Mouse (Mus musculus) CD4-positive, CD25-positive, alpha-beta regulatory T cell, adult 4 months (primary cell): ENCODE data around the gene Srgap1. TPM values are rescaled to one million over a fixed set of nuclear protein-coding genes. Genes with fewer than 3 reads are reported as not detected.

Source experiments
- ATAC-seq: one replicate; pipeline ENCODE4 v1.8.0; 2017
- polyA plus RNA-seq, 2 experiments: library from polyadenylated mRNA; unstranded; fragments of 100-300 nt; shearing (Covaris generic); gene quantifications; one replicate each; pipeline ENCODE4 v1.2.1; 2017

Srgap1 gene
- polyA plus RNA-seq, result under 1 TPM in 1 of 2 experiments, not detected in 1; 0.39 TPM

GRCm38 (mm10) chr10:122046904-122047726 lies at the start of gene Srgap1:
TSS of gene Srgap1 (minus strand) at chr10:122047315.
- ATAC-seq, result peak; percentile 13

DNA sequence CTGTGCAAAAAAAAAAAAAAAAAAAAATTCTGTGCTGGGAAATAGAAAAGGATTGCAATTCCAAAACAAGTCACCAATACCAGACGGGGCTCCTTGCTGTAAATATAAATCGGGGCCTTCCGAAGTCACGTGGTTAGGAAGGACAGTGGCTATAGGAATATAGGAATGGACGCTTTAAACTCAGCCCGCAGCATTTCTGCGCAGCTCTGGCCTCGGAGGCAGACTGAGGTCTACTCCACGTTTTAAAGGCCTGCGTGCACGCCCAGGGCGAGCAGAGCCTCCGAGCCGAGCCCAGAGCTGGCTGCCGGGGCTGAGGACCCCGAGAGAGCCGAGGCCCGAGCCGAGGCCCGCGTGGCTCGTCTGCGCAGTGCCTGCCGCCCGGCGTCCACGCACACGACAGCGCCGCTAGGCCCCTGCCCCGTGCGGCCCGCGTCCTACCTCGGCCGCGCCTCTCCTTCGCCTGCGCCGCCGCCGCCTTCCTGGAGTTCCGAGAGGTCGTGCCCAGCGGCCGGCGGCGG lies 49.4 kb upstream of the Srgap1 start:
- ATAC-seq, result no peak

- no peak for ATAC-seq
Measured at GRCm38 (mm10) chr10:122090472-122090871, 43.4 kb upstream of the Srgap1 start.

GRCm38 (mm10) chr10:122081352-122081751 lies 34.2 kb upstream of the Srgap1 start:
- no peak for ATAC-seq

DNA sequence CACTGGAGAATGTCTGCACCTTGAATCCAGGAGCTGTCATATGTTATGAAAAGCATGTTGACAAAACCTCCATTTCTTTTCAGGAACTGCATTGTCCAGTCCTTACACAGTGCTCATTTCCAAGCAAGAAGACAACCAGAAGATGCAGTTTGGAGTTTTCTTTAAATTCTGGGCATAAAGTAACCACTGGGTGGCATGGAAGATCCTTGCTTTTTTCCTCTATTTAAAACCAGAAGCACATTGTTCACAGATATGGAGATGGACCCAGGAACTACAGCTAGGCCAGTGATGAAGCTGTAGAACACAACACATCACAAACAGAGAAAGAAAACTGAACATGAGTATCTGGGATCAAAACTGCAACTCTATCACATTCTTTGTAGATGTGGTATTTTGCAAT lies 22.0 kb upstream of the Srgap1 start:
- ATAC-seq, result no peak

DNA sequence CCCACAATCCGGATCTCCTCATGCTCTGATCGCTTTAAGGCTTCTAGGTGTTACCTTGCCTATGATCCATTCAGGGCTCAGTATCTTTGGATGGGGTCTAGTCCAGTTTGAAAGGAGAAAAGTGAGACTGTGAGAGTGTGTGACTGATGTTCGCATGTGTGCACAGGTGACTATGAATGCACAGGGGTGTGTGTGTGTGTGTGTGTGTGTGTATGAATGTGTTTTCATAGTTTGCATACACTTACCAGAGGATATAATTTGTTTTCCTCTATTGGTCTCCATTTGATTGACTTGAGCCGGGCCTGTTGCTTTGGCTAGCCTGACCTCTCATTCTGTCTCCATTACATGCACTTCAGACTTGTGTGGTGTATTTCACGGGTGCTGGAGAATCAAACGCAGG lies 8.7 kb upstream of the Srgap1 start:
- no peak for ATAC-seq

DNA sequence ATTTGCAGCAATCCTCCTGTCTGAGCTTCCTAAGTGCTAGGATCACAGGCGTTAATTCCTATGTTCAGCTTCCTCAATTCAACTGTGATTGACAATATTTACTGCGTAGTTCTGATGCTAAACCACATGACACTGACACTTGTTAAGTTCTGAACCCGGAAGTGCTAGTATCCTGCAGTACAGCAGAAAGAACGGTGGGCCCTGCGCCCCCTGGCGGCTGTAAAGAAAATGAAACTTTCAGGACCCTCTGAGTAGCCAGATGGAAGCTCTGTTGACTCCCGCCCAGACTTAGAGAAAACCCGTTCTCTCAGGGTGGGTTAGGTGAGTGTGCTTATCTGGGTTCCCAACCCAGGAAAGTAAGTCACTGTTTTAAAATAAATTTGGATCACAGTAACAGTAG lies 7.4 kb upstream of the Srgap1 start:
- peak; percentile 71 for ATAC-seq

DNA sequence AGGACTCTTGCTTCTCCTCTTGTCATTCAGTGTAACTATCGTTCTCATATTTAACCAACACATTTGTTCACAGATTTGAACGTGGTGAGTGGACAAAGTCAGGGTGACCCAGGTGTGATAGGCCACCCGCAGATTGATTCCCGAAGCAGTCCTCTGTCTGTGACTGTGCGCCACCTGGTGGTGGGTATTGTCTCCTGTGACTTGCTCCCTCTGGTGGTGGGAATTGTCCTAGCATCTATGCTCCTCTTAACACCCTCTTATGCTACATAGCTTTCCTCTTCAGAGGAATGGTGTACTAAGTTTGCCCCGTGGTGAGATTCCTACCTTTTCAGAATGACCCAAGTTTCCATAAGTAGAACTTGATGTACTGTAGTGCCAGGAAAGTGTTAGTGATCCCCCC lies 4.7 kb upstream of the Srgap1 start:
- peak; percentile 77 for ATAC-seq

- peak; percentile 59 for ATAC-seq
Measured at GRCm38 (mm10) chr10:122047727-122048365, 731 bp upstream of the Srgap1 start.

- ATAC-seq, result no peak
Measured at GRCm38 (mm10) chr10:122046511-122046903, 608 bp downstream of the Srgap1 start.

GRCm38 (mm10) chr10:122045946-122046345 lies 1.2 kb downstream of the Srgap1 start:
- ATAC-seq, result no peak

- ATAC-seq, result no peak
Measured at GRCm38 (mm10) chr10:122044926-122045325, 2.2 kb downstream of the Srgap1 start.

- ATAC-seq, result no peak
Measured at GRCm38 (mm10) chr10:122040372-122040771, 6.7 kb downstream of the Srgap1 start.

- ATAC-seq, result no peak
Measured at GRCm38 (mm10) chr10:122039566-122039965, 7.5 kb downstream of the Srgap1 start.

- peak; percentile 77 for ATAC-seq
Measured at GRCm38 (mm10) chr10:122038554-122038953, 8.6 kb downstream of the Srgap1 start.

DNA sequence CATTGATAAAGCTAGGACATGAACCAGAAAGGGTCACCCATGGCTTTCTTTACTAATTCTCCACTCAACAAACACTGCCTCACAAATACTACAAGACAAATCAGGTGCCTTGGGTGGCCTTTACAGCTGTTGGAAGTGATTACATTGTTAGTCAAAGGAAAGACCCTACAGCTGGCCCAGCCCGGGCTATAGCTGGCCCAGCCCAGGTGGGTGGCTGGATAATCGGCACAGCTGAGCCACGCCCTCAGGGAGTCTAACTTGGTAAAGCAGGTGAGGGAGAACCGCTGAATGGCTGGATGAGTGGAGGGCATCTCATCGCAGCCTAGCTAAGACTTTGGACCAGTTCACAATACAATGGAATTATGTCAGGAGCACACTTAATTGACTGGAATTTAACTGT lies 13.8 kb downstream of the Srgap1 start:
- no peak for ATAC-seq

GRCm38 (mm10) chr10:122030420-122030819 lies 16.7 kb downstream of the Srgap1 start:
- ATAC-seq, result no peak

- ATAC-seq, result peak; percentile 39
Measured at GRCm38 (mm10) chr10:122029738-122030137, 17.4 kb downstream of the Srgap1 start.

DNA sequence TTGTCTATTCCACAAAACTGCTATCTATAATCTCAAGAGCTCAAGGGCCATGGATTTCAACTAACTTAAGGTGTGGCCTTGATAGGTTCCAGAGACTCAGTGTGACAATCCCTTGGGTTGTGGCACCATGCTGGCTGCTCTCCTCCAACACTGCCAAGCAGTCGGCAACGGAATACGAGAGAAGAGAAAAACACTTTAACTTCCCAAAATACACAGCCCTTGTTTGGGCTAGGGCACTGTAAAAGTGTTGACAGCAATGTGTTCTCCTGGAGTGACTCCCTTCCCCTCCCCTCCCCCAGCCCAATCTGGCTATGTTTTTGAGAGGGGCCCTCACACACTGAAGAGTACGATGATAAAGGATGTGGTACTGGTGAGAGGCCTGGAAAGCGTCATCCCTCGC lies 21.9 kb downstream of the Srgap1 start:
- no peak for ATAC-seq

GRCm38 (mm10) chr10:122020906-122021305 lies 26.2 kb downstream of the Srgap1 start:
- no peak for ATAC-seq

DNA sequence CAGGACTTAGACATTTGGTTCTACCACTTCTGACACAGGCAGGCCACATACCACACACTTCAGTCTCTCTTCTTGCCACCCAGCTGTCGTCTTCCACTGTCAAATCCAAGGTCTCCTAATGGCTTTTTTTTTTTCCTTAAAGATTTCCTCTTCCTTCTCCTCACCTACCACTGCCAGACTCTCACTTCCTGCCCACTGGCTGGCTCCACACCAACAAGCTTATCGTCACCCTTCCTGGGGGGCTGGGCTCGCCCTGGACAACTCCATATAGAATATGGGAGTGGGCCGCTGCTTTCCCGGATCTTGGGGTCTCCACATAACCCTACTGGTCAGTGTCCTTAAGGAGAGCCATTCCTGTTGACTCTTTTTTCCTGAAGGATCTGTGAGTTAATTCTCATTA lies 26.9 kb downstream of the Srgap1 start:
- ATAC-seq, result no peak

- no peak for ATAC-seq
Measured at GRCm38 (mm10) chr10:122018594-122019048, 28.5 kb downstream of the Srgap1 start.

DNA sequence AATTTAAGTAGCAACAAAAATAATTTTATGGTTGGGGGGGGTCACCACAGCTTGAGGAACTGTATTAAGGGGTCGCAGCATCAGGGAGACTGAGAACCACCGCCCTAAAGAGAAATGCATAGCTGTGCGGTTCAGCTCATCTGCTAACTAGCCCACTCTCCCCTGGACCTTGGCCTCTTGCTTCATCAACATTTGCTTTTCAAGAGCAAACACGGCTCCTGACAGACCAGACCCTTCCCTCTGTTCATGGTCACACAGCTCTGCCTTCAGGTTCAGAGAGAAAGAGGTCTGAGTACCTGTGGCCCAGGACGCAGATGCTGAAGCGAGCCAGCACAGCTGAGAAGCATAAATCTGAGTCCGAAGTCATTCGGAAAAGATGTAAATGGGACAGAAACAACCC lies 29.4 kb downstream of the Srgap1 start:
- ATAC-seq, result no peak

DNA sequence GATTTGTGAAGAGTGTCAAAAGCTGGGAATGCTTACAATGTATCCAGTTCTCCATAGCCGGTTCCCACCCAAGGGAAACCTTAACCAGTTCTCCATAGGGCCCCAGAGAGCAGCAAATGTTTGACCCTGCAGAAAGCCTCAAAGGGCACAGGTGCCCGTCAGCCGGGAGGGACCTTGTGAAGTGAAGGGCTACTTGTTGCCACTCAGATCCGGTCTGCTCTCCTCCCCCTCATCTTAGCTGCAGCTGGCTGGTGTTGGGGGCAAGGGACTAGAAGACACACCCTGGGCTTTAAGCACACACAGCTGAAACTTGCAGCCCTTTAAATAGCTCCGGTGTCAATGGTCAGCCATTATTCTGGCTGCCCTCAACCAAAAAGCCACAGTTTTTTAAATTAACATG lies 30.1 kb downstream of the Srgap1 start:
- ATAC-seq, result no peak
